Mouse (Mus musculus): ENCODE results near the gene Kctd19.

DNA sequence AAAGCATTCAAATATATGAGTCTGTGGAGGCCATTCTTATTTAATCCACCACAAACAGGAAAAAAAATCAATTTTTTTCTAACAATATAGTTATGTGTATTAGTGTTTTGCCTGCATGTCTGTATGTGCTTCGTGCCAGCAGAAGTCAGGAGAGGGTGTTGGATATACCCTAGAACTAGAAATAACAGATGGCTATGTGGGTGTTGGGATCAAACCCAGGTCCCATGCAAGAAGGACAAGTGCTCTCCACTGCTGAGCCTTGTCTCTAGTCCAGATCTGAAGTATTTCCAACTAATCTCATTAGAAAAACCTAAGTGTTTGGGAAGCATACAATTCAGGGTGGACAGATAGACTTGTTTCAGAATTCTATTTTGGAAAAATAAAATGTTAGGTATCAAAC, 8.7 kb upstream of the Kctd19 start:
- TF ChIP-seq GATA1 (IDR thresholded peaks at IDR 0.05; ENCODE audit: low read length) = no peak
- no peak for TF ChIP-seq TAL1 (IDR thresholded peaks at IDR 0.05; ENCODE audit: low read length)

Data from erythroblast, embryonic 14.5 days (primary cell).